Mouse (Mus musculus) E14TG2a.4 (cell line): Measurements from ENCODE around the gene Ccnd2.

Source experiments
- H3K27me3 ChIP-seq: 2 replicates; pipeline ENCODE4 v1.6.1; 2014; ENCODE audit warnings: low read length, control low read depth; ENCODE audit not compliant: insufficient read depth
- H3K36me3 ChIP-seq: 2 replicates; pipeline ENCODE4 v1.6.1; 2014; ENCODE audit warnings: low read length, control low read depth; ENCODE audit not compliant: insufficient read depth
- H3K4me1 ChIP-seq: replicated peaks from 2 replicates; pipeline ENCODE4 v1.6.1; 2014; ENCODE audit warnings: low read depth, low read length, control low read depth
- H3K4me3 ChIP-seq: replicated peaks from 2 replicates; pipeline ENCODE4 v1.5.1; 2014; ENCODE audit warnings: mild to moderate bottlenecking, low read length
- H3K9me3 ChIP-seq: 2 replicates; pipeline ENCODE4 v1.6.1; 2014; ENCODE audit warnings: low read length, control low read depth
- CTCF ChIP-seq: conservative IDR thresholded peaks from 2 replicates; pipeline ENCODE4 v1.5.1; 2014; ENCODE audit warnings: low read length
- NANOG ChIP-seq: IDR thresholded peaks from 2 replicates; pipeline ENCODE4 v1.6.1; 2014; ENCODE audit warnings: borderline replicate concordance, low read length, mixed read lengths
- POU5F1 ChIP-seq: IDR thresholded peaks from 2 replicates; pipeline ENCODE4 v1.6.1; 2014; ENCODE audit warnings: low read length, borderline replicate concordance

Gene Ccnd2

GRCm38 (mm10) chr6:127122996-127123395, 29.0 kb downstream of the Ccnd2 start:
- Histone ChIP-seq H3K4me3 (no peak overlapping the region), H3K27me3 (peaks cover 35% of the 10 kb centered on the region), H3K36me3 (peaks cover 12% of the 10 kb centered on the region), H3K9me3 (no peaks in the 10 kb centered on the region), H3K4me1 (peaks cover 6% of the 10 kb centered on the region)
- TF ChIP-seq CTCF: no peak
- no peak for TF ChIP-seq POU5F1
- TF ChIP-seq NANOG: no peak

GRCm38 (mm10) chr6:127122221-127122806, 29.7 kb downstream of the Ccnd2 start:
- Histone ChIP-seq H3K9me3 (no peaks in the 10 kb centered on the region), H3K27me3 (peaks cover 35% of the 10 kb centered on the region), H3K4me1 (peaks cover 6% of the 10 kb centered on the region), H3K36me3 (peaks cover 6% of the 10 kb centered on the region), H3K4me3 (no peak overlapping the region)
- TF ChIP-seq POU5F1: no peak
- TF ChIP-seq CTCF: peak; percentile 90

- no peaks in the 10 kb centered on the region for H3K36me3 ChIP-seq
- no peaks in the 10 kb centered on the region for H3K9me3 ChIP-seq
- H3K4me1 ChIP-seq: peaks cover 16% of the 10 kb centered on the region
- peak overlapping the region; percentile 29; the same call in 1 of the 2 replicates for H3K4me3 ChIP-seq
- TF ChIP-seq POU5F1 (no peak), NANOG (no peak), CTCF (peak; percentile 23; the same call in 1 of the 2 replicates)
- peaks cover 42% of the 10 kb centered on the region for H3K27me3 ChIP-seq
These were observed 37.1 kb downstream of the Ccnd2 start for GRCm38 (mm10) chr6:127114753-127115456.

GRCm38 (mm10) chr6:127109402-127109930, 42.5 kb downstream of the Ccnd2 start, which contains the start of gene Tigar:
Tigar (minus strand) TSS chr6:127109557.
- no peaks in the 10 kb centered on the region for H3K9me3 ChIP-seq
- H3K4me3 ChIP-seq: peak within 1 kb of the TSS; percentile 91
- peaks cover 24% of the 10 kb centered on the region for H3K36me3 ChIP-seq
- TF ChIP-seq CTCF (no peak), POU5F1 (no peak), NANOG (no peak)
- H3K27me3 ChIP-seq: peaks cover 5% of the 10 kb centered on the region
- peaks cover 54% of the 10 kb centered on the region for H3K4me1 ChIP-seq

- peaks cover 62% of the 10 kb centered on the region for H3K4me1 ChIP-seq
- no peak for TF ChIP-seq NANOG
- no peak for TF ChIP-seq CTCF
- TF ChIP-seq POU5F1: no peak
- peaks cover 33% of the 10 kb centered on the region for H3K36me3 ChIP-seq
- H3K9me3 ChIP-seq: no peaks in the 10 kb centered on the region
- 0 out of 2 replicates have a peak, but pooled peaks cover 4% of the 10 kb centered on the region for H3K27me3 ChIP-seq
- peak overlapping the region; percentile 91 for H3K4me3 ChIP-seq
These were observed 43.5 kb downstream of the Ccnd2 start for GRCm38 (mm10) chr6:127108368-127109060.

- Histone ChIP-seq H3K36me3 (peaks cover 43% of the 10 kb centered on the region), H3K9me3 (no peaks in the 10 kb centered on the region), H3K4me3 (peak overlapping the region; percentile 91), H3K27me3 (0 out of 2 replicates have a peak, but pooled peaks cover 4% of the 10 kb centered on the region), H3K4me1 (peaks cover 73% of the 10 kb centered on the region)
- TF ChIP-seq NANOG (no peak), CTCF (no peak), POU5F1 (no peak)
These were observed 44.6 kb downstream of the Ccnd2 start for GRCm38 (mm10) chr6:127107413-127107812.

GRCm38 (mm10) chr6:127106726-127107125, 45.3 kb downstream of the Ccnd2 start:
- 0 out of 2 replicates have a peak, but pooled peaks cover 4% of the 10 kb centered on the region for H3K27me3 ChIP-seq
- no peaks in the 10 kb centered on the region for H3K9me3 ChIP-seq
- peaks cover 50% of the 10 kb centered on the region for H3K36me3 ChIP-seq
- TF ChIP-seq POU5F1 (no peak), NANOG (no peak), CTCF (no peak)
- peak overlapping the region; percentile 45 for H3K4me3 ChIP-seq
- H3K4me1 ChIP-seq: peaks cover 80% of the 10 kb centered on the region

GRCm38 (mm10) chr6:127106189-127106588, 45.8 kb downstream of the Ccnd2 start:
- Histone ChIP-seq H3K36me3 (peaks cover 55% of the 10 kb centered on the region), H3K27me3 (0 out of 2 replicates have a peak, but pooled peaks cover under 1% of the 10 kb centered on the region), H3K4me1 (peaks cover 83% of the 10 kb centered on the region), H3K9me3 (no peaks in the 10 kb centered on the region), H3K4me3 (peak overlapping the region; percentile 45)
- TF ChIP-seq CTCF (no peak), POU5F1 (no peak), NANOG (no peak)
